ENCODE assay signal across 8 mouse cellular contexts in the genomic region with DNA sequence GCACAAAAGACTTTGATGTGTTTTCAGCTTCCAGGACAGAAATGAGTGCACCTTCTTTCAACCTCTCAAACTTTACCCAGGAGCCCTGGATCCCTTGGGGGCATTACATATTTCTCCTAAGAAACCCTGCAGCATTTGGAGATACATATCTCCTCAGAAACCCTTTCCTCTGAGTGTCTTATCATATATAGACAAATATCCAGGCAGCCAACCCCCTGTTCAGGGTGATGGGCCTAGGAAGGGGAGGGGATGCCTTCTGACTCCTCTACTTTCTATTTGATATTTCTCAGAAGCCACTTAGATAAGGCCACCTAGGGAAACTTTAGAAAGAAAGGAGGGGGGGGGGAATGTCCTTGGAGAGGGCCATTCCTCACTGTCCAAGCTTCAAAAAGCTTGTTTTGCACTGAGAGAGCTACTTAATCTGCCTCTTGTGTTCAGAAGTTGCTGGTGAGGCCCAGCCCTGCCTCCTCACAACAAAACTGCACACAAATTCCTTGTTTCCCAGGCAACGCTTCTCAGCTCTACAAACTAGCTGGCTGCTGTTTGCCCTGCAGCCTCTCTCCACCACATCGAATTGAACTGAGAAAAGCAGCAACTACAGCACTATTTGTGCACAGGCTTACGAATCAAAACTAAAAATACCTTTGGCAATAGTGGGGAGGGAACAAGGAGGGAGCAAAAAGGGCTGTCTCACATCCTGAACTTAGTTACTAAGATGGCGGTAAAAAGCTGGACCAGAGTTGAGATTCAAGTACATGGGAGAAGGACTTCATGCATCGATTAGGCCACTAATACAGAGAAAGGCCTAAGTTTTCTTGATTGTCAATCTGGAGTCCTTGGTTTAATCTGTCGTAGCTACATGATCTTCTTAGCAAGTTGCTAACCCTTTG. TPM values are rescaled to one million over a fixed set of nuclear protein-coding genes. Genes with fewer than 3 reads are reported as not detected.
DNase-seq lines count a peak whose midpoint lies in the region; ATAC-seq and TF ChIP-seq lines count a peak whose summit lies in the region.
"Had no signal": no experiment of that assay in that cellular context is flagged by ENCODE, and none has a peak within 500 bp of the region (broad histone marks: within the 10 kb centered on the region; RNA-seq: fewer than 3 reads in every experiment).

No protein-coding gene starts in this region.

- TF ChIP-seq CTCF in left cerebral cortex, adult 2 months (IDR thresholded peaks at IDR 0.05): no peak; the same call in 1 of the 2 replicates

- no peak overlapping the region for H3K4me2 ChIP-seq in hindbrain, embryonic 11.5 days (replicated peaks; ENCODE audit: low read depth, low read length)
- H3K4me2 ChIP-seq in midbrain, embryonic 13.5 days (replicated peaks): no peak overlapping the region

- H3K4me3 ChIP-seq in hindbrain, embryonic 11.5 days (ENCODE audit: low read depth, low read length): no peak overlapping the region
- no peak overlapping the region for H3K4me3 ChIP-seq in left cerebral cortex, adult 2 months
- H3K4me3 ChIP-seq in midbrain, embryonic 13.5 days (replicated peaks): no peak overlapping the region

- H3K27ac ChIP-seq in hindbrain, embryonic 11.5 days (ENCODE audit: low read depth, low read length): peak overlapping the region; percentile 47
- H3K27ac ChIP-seq in left cerebral cortex, adult 2 months: peak overlapping the region; percentile 90
- H3K27ac ChIP-seq in midbrain, embryonic 13.5 days: peak overlapping the region; percentile 81
- H3K27ac ChIP-seq: liver, embryonic 14.5 days had no signal

- DNase-seq in adrenal gland, adult 2 months: peak; percentile 56
- peak; percentile 90 for DNase-seq in embryo, embryonic 10 days (ENCODE audit: low spot score)
- DNase-seq in hindbrain, embryonic 11.5 days (ENCODE audit: low spot score): peak; percentile 72
- DNase-seq in left cerebral cortex, adult 2 months (ENCODE audit: extremely low spot score in 1 of 2, low spot score in 2 of 2): peak; percentile 66 to 78
- peak; percentile 88 for DNase-seq in telencephalon, adult 2 months (ENCODE audit: low read depth, low spot score)
- no peak for DNase-seq in cerebellum, postnatal 14 days

- peak; percentile 86 for ATAC-seq in hindbrain, embryonic 11.5 days (ENCODE audit: low FRiP score)
- peak; percentile 79 for ATAC-seq in midbrain, embryonic 13.5 days

- H3K9ac ChIP-seq in hindbrain, embryonic 11.5 days (ENCODE audit: low read depth, low read length): no peak overlapping the region
- no peak overlapping the region for H3K9ac ChIP-seq in midbrain, embryonic 13.5 days (replicated peaks)
- H3K9ac ChIP-seq: liver, embryonic 14.5 days had no signal

- WGBS in hindbrain, embryonic 11.5 days: 37% methylated on average over 6 of the region's 6 CpGs
- 8% methylated on average over 6 of the region's 6 CpGs for WGBS in midbrain, embryonic 13.5 days

- intact Hi-C loops in left cerebral cortex, adult 2 months (cut with DNase I): no loop called here

- H3K4me1 ChIP-seq in hindbrain, embryonic 11.5 days (replicated peaks; ENCODE audit: control insufficient read depth, insufficient read depth, low read length): peaks cover 5% of the 10 kb centered on the region; the same call in 1 of the 2 replicates
- peaks cover 26% of the 10 kb centered on the region for H3K4me1 ChIP-seq in midbrain, embryonic 13.5 days (replicated peaks)

- H3K9me3 ChIP-seq in hindbrain, embryonic 11.5 days (ENCODE audit: control insufficient read depth, low read length): no peaks in the 10 kb centered on the region
- no peaks in the 10 kb centered on the region for H3K9me3 ChIP-seq in midbrain, embryonic 13.5 days

- H3K36me3 ChIP-seq in hindbrain, embryonic 11.5 days (ENCODE audit: control insufficient read depth, insufficient read depth, low read length): no peaks in the 10 kb centered on the region
- H3K36me3 ChIP-seq in midbrain, embryonic 13.5 days: no peaks in the 10 kb centered on the region

- H3K27me3 ChIP-seq in hindbrain, embryonic 11.5 days (ENCODE audit: control insufficient read depth, insufficient read depth, low read length): no peaks in the 10 kb centered on the region
- H3K27me3 ChIP-seq in midbrain, embryonic 13.5 days: no peaks in the 10 kb centered on the region

RNA-seq across cellular contexts. Expression of a gene that starts 7.6 kb away (rescaled TPM):
- under 1 TPM in 1 of 2 experiments, not detected in 1; 0.23 TPM for total RNA-seq in adrenal gland, adult 2 months (2021)
- polyA plus RNA-seq in adrenal gland, adult 2 months (2012; rRNA removed): 0.26 and 0.40 TPM in 2 replicates
- polyA plus RNA-seq in hindbrain, embryonic 11.5 days (2014; fragmentation: Nextera tagmentation; extraction: Ambion mirVana): 0.09 TPM in 1 of 2 replicates, not detected in the other
- 10 to 100 TPM; 53.6 to 53.7 TPM for total RNA-seq in left cerebral cortex, adult 2 months (2021)
- polyA plus RNA-seq in midbrain, embryonic 13.5 days (2015; fragmentation: Nextera tagmentation; extraction: Ambion mirVana): 2.2 and 2.5 TPM in 2 replicates
- polyA plus RNA-seq: liver, embryonic 14.5 days had no signal

RNA-seq across cellular contexts. Expression of a gene that starts 11.3 kb away (rescaled TPM):
- 1 to 10 TPM; 2.0 to 2.3 TPM for total RNA-seq in adrenal gland, adult 2 months (2021)
- polyA plus RNA-seq in adrenal gland, adult 2 months (2012; rRNA removed): 3.0 and 3.2 TPM in 2 replicates
- 6.8 and 10.2 TPM in 2 replicates for polyA plus RNA-seq in hindbrain, embryonic 11.5 days (2014; fragmentation: Nextera tagmentation; extraction: Ambion mirVana)
- total RNA-seq in left cerebral cortex, adult 2 months (2021): 1 to 10 TPM; 1.9 to 2.5 TPM
- 10.8 and 10.9 TPM in 2 replicates for polyA plus RNA-seq in midbrain, embryonic 13.5 days (2015; fragmentation: Nextera tagmentation; extraction: Ambion mirVana)

RNA-seq across cellular contexts. Expression of a gene that starts 42.1 kb away (rescaled TPM):
- total RNA-seq in adrenal gland, adult 2 months (2021): 10 to 100 TPM; 17.3 to 27.0 TPM
- 47.5 and 54.0 TPM in 2 replicates for polyA plus RNA-seq in adrenal gland, adult 2 months (2012; rRNA removed)
- polyA plus RNA-seq in hindbrain, embryonic 11.5 days (2014; fragmentation: Nextera tagmentation; extraction: Ambion mirVana): 5.5 and 6.8 TPM in 2 replicates
- 1 to 10 TPM; 8.0 to 9.5 TPM for total RNA-seq in left cerebral cortex, adult 2 months (2021)
- polyA plus RNA-seq in midbrain, embryonic 13.5 days (2015; fragmentation: Nextera tagmentation; extraction: Ambion mirVana): 4.0 and 4.9 TPM in 2 replicates

Comparison
In these comparisons a context has a peak if more than half of its experiments do, and no peak if none do; other contexts are left out.
1. DNase-seq: peak in adrenal gland, adult 2 months (single experiment), embryo, embryonic 10 days (single experiment), hindbrain, embryonic 11.5 days (single experiment), left cerebral cortex, adult 2 months (2 of 2) and telencephalon, adult 2 months (single experiment); none in cerebellum, postnatal 14 days (0 of 2).
2. Peak in every context shown above with its lines, with median percentiles within 50 percentile points of each other: H3K27ac ChIP-seq.